Mouse (Mus musculus) hindbrain, embryonic 11.5 days (tissue): Measurements from ENCODE around the gene Dlgap1. TPM values are rescaled to one million over a fixed set of nuclear protein-coding genes. Genes with fewer than 3 reads are reported as not detected.

Experiments
- ATAC-seq: fragments of 200-750 bp; cut with Nextera tagmentation; 2 replicates; pipeline ENCODE4 v1.8.0; 2017; ENCODE audit warnings: mild to moderate bottlenecking, moderate TSS enrichment, moderate library complexity; ENCODE audit not compliant: low FRiP score
- DNase-seq: peaks from one replicate; pipeline ENCODE4 v3.0.0-alpha.2; 2015; ENCODE audit warnings: low spot score
- H3K27ac ChIP-seq: fragments of 300-500 bp; sonication (generic); 2 replicates; pipeline ENCODE4 v1.5.1; 2014; ENCODE audit warnings: mild to moderate bottlenecking, low read depth, low read length
- H3K27me3 ChIP-seq: fragments of 300-500 bp; sonication (generic); 2 replicates; pipeline ENCODE4 v1.6.1; 2014; ENCODE audit warnings: mild to moderate bottlenecking, low read length, moderate library complexity, mixed read lengths; ENCODE audit not compliant: control insufficient read depth, insufficient read depth
- H3K36me3 ChIP-seq: fragments of 300-500 bp; sonication (generic); 2 replicates; pipeline ENCODE4 v1.6.1; 2014; ENCODE audit warnings: mild to moderate bottlenecking, low read length, moderate library complexity, mixed read lengths; ENCODE audit not compliant: control insufficient read depth, insufficient read depth
- H3K4me1 ChIP-seq: fragments of 300-500 bp; sonication (generic); replicated peaks from 2 replicates; pipeline ENCODE4 v1.6.1; 2014; ENCODE audit warnings: low read length, mixed read lengths; ENCODE audit not compliant: control insufficient read depth, insufficient read depth
- H3K4me2 ChIP-seq: fragments of 300-500 bp; sonication (generic); replicated peaks from 2 replicates; pipeline ENCODE4 v1.6.1; 2014; ENCODE audit warnings: mild to moderate bottlenecking, low read depth, low read length
- H3K4me3 ChIP-seq: fragments of 300-500 bp; sonication (generic); 2 replicates; pipeline ENCODE4 v1.5.1; 2014; ENCODE audit warnings: low read depth, low read length
- H3K9ac ChIP-seq: fragments of 300-500 bp; sonication (generic); 2 replicates; pipeline ENCODE4 v1.6.1; 2014; ENCODE audit warnings: low read depth, low read length
- H3K9me3 ChIP-seq: fragments of 300-500 bp; sonication (generic); 2 replicates; pipeline ENCODE4 v1.6.1; 2016; ENCODE audit warnings: low read length; ENCODE audit not compliant: control insufficient read depth
- WGBS: fragments of 180-500 bp; shearing (Covaris S2); extraction: QIAGEN DNeasy Blood & Tissue Kit; methylation state at CpG from one replicate; pipeline ENCODE4 v1.1.7; 2014; 5-methylcytosine and 5-hydroxymethylcytosine counted together
- polyA plus RNA-seq: library from polyadenylated mRNA; unstranded; fragments of >200 nt; fragmentation: Nextera tagmentation; extraction: Ambion mirVana; gene quantifications from 2 replicates; pipeline ENCODE4 v1.2.1, GENCODE M21; 2014

The Dlgap1 gene
- polyA plus RNA-seq, 1 experiment from 2014 or later, result 4.4 TPM

- no peak for DNase-seq
- no peak overlapping the region for H3K4me2 ChIP-seq
- no peak overlapping the region for H3K27ac ChIP-seq
- H3K4me1 ChIP-seq, result no peaks in the 10 kb centered on the region
- no peaks in the 10 kb centered on the region for H3K27me3 ChIP-seq
- H3K36me3 ChIP-seq, result no peaks in the 10 kb centered on the region
- H3K9me3 ChIP-seq, result no peaks in the 10 kb centered on the region
- no peak overlapping the region for H3K9ac ChIP-seq
- 91% methylated on average over 5 of the region's 5 CpGs for WGBS
- H3K4me3 ChIP-seq, result no peak overlapping the region
- ATAC-seq, result no peak
Observed at GRCm38 (mm10) chr17:70305021-70305420, 336.1 kb downstream of the Dlgap1 start.

GRCm38 (mm10) chr17:70307418-70308176 is 338.7 kb downstream of the Dlgap1 start:
- no peak overlapping the region for H3K4me3 ChIP-seq
- H3K27ac ChIP-seq, result no peak overlapping the region
- H3K4me2 ChIP-seq, result no peak overlapping the region
- DNase-seq (no peak), ATAC-seq (no peak; the same call in 1 of the 2 replicates)
- 84% methylated on average over 11 of the region's 11 CpGs for WGBS
- no peaks in the 10 kb centered on the region for H3K9me3 ChIP-seq
- no peaks in the 10 kb centered on the region for H3K27me3 ChIP-seq
- H3K36me3 ChIP-seq, result no peaks in the 10 kb centered on the region
- no peaks in the 10 kb centered on the region for H3K4me1 ChIP-seq
- no peak overlapping the region for H3K9ac ChIP-seq

GRCm38 (mm10) chr17:70308364-70309231 is 339.7 kb downstream of the Dlgap1 start:
- DNase-seq (peak; percentile 6), ATAC-seq (0 out of 2 replicates have a peak, but pooled peaks have one; percentile 35)
- no peaks in the 10 kb centered on the region for H3K36me3 ChIP-seq
- 80% methylated on average over 22 of the region's 22 CpGs for WGBS
- no peak overlapping the region for H3K4me3 ChIP-seq
- no peak overlapping the region for H3K27ac ChIP-seq
- no peak overlapping the region for H3K4me2 ChIP-seq
- H3K27me3 ChIP-seq, result no peaks in the 10 kb centered on the region
- H3K4me1 ChIP-seq, result no peaks in the 10 kb centered on the region
- no peaks in the 10 kb centered on the region for H3K9me3 ChIP-seq
- no peak overlapping the region for H3K9ac ChIP-seq

- H3K4me2 ChIP-seq, result no peak overlapping the region
- H3K4me1 ChIP-seq, result no peaks in the 10 kb centered on the region
- no peaks in the 10 kb centered on the region for H3K9me3 ChIP-seq
- H3K4me3 ChIP-seq, result no peak overlapping the region
- DNase-seq (no peak), ATAC-seq (no peak)
- WGBS, result 87% methylated on average over 5 of the region's 5 CpGs
- H3K27me3 ChIP-seq, result no peaks in the 10 kb centered on the region
- no peaks in the 10 kb centered on the region for H3K36me3 ChIP-seq
- no peak overlapping the region for H3K27ac ChIP-seq
- no peak overlapping the region for H3K9ac ChIP-seq
Observed at GRCm38 (mm10) chr17:70316327-70316726, 347.5 kb downstream of the Dlgap1 start.

GRCm38 (mm10) chr17:70317779-70318178 is 348.9 kb downstream of the Dlgap1 start:
- no peaks in the 10 kb centered on the region for H3K9me3 ChIP-seq
- H3K9ac ChIP-seq, result no peak overlapping the region
- WGBS, result 88% methylated on average over 7 of the region's 7 CpGs
- no peaks in the 10 kb centered on the region for H3K4me1 ChIP-seq
- no peak overlapping the region for H3K4me3 ChIP-seq
- ATAC-seq (no peak), DNase-seq (no peak)
- H3K27me3 ChIP-seq, result no peaks in the 10 kb centered on the region
- H3K36me3 ChIP-seq, result no peaks in the 10 kb centered on the region
- H3K4me2 ChIP-seq, result no peak overlapping the region
- no peak overlapping the region for H3K27ac ChIP-seq

GRCm38 (mm10) chr17:70321976-70322375 is 353.1 kb downstream of the Dlgap1 start:
- H3K9me3 ChIP-seq, result no peaks in the 10 kb centered on the region
- DNase-seq (no peak), ATAC-seq (no peak)
- no peak overlapping the region for H3K4me2 ChIP-seq
- H3K9ac ChIP-seq, result no peak overlapping the region
- no peaks in the 10 kb centered on the region for H3K27me3 ChIP-seq
- 91% methylated on average over 6 of the region's 6 CpGs for WGBS
- no peak overlapping the region for H3K4me3 ChIP-seq
- H3K4me1 ChIP-seq, result no peaks in the 10 kb centered on the region
- no peaks in the 10 kb centered on the region for H3K36me3 ChIP-seq
- H3K27ac ChIP-seq, result no peak overlapping the region

GRCm38 (mm10) chr17:70333440-70333839 is 364.6 kb downstream of the Dlgap1 start:
- H3K9me3 ChIP-seq, result no peaks in the 10 kb centered on the region
- H3K4me1 ChIP-seq, result no peaks in the 10 kb centered on the region
- 76% methylated on average over 6 of the region's 6 CpGs for WGBS
- H3K27ac ChIP-seq, result no peak overlapping the region
- no peaks in the 10 kb centered on the region for H3K27me3 ChIP-seq
- H3K36me3 ChIP-seq, result no peaks in the 10 kb centered on the region
- DNase-seq (no peak), ATAC-seq (no peak)
- no peak overlapping the region for H3K4me3 ChIP-seq
- H3K9ac ChIP-seq, result no peak overlapping the region
- no peak overlapping the region for H3K4me2 ChIP-seq

- no peaks in the 10 kb centered on the region for H3K27me3 ChIP-seq
- H3K27ac ChIP-seq, result no peak overlapping the region
- ATAC-seq (no peak), DNase-seq (no peak)
- H3K4me3 ChIP-seq, result no peak overlapping the region
- WGBS, result 42% methylated on average over 3 of the region's 3 CpGs
- no peaks in the 10 kb centered on the region for H3K36me3 ChIP-seq
- H3K9ac ChIP-seq, result no peak overlapping the region
- H3K4me2 ChIP-seq, result no peak overlapping the region
- H3K9me3 ChIP-seq, result no peaks in the 10 kb centered on the region
- H3K4me1 ChIP-seq, result no peaks in the 10 kb centered on the region
Observed at GRCm38 (mm10) chr17:70334171-70334570, 365.3 kb downstream of the Dlgap1 start.
